Mouse (Mus musculus): ENCODE measurements at regions not wholly inside any gene's neighbourhood (a gene's known extent, or its start where the extent isn't known, plus 50 kb on each side); places are given as distances from the start of the nearest gene placed in this dataset.

- intact Hi-C loops (cut with DNase I): loop anchor here (10.0 kb wide), 1 partner anchor 99 kb away; no protein-coding TSS in a partner anchor
- peak; percentile 79 to 88 for DNase-seq (ENCODE audit: low spot score in 2 of 2)
These were observed 450.4 kb upstream of the BB014433 start for GRCm38 (mm10) chr8:15496248-15496647.

- intact Hi-C loops (cut with DNase I): loop anchor here (10.0 kb wide), 1 partner anchor 104 kb away; no protein-coding TSS in a partner anchor
- DNase-seq (ENCODE audit: low spot score in 2 of 2): no peak
These were observed 444.9 kb upstream of the BB014433 start for GRCm38 (mm10) chr8:15490774-15491173.

- intact Hi-C loops (cut with DNase I): loop anchor here (5.0 to 10.0 kb wide), 2 partner anchors 213 to 240 kb away; no protein-coding TSS in a partner anchor
- DNase-seq (ENCODE audit: low spot score in 2 of 2): peak in 1 of 2 experiments; percentile 30
These were observed 441.7 kb upstream of the BB014433 start for GRCm38 (mm10) chr8:15487579-15487978.

- DNase-seq (ENCODE audit: low spot score in 2 of 2): no peak
- intact Hi-C loops (cut with DNase I): loop anchor here (10.0 kb wide), 1 partner anchor 166 kb away; no protein-coding TSS in a partner anchor
These were observed 424.7 kb upstream of the BB014433 start for GRCm38 (mm10) chr8:15470561-15470960.

GRCm38 (mm10) chr8:15468540-15469476, 422.9 kb upstream of the BB014433 start:
- DNase-seq (ENCODE audit: low spot score in 2 of 2): no peak
- intact Hi-C loops (cut with DNase I): no loop called here

DNA sequence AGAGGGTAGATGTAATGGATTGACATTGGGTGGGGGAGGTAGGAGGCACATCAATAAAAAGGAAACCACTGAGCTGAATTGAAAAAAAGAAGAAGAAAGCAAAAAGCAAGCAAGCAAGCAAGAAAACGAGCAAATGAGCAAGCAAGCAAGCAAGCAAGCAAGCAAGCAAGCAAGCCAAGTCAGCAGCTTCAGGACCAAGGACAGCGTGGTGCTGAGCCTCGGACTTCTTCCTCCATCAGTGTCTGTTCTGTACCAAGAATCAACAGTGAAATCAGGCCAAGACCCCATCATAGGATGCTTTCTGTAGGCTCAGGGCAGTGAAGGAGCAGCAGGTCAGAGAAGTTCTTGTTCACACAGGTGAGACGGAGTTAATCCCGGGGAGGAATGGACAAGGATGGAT, 392.7 kb upstream of the BB014433 start:
- no peak for DNase-seq (ENCODE audit: low spot score in 2 of 2)

DNA sequence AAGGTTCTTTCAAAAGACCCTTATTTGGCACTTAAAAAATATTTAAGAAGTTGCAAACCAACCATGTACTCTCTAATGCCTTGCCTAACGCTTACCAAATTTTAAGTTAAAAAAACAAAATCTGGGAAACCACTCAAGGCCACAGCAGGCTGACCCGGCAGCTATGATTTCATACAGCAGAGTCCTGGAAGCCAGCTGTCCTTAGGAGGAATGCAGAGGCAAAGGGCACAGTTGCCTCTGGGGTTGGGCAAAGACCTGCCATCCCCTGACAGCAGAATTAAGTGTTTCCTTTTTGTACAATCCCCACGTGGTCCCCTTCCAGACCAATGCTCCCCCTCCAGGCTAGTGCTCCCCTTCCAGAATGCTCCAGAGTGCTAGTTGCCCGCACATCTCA, 348.8 kb upstream of the BB014433 start:
- intact Hi-C loops (cut with DNase I): no loop called here
- DNase-seq (ENCODE audit: low spot score in 2 of 2): no peak

More for the DNA sequence above, 392.7 kb upstream of the BB014433 start:
- intact Hi-C loops (cut with DNase I): no loop called here

GRCm38 (mm10) chr8:15393936-15394721, 348.3 kb upstream of the BB014433 start:
- intact Hi-C loops (cut with DNase I): no loop called here
- DNase-seq (ENCODE audit: low spot score in 2 of 2): no peak

DNA sequence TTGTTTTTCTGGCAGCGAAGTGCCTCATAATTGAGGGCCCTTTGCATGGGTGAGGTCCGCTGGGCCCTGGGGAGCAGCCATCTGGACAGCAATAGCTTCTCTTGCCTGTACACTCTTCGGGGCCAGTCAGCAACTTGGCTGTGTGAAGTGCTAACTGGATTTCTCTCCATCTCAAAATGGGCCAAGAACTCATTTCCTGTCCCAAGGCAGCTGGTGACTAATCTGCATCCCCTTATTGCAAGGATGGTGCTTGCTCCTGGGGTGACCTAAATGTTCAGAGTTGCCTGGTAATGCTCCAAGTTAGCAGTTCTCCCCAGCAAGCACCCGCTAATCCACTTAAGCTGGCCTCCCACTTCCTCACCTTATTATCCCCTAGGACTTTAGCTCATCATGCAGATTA, 346.2 kb upstream of the BB014433 start:
- intact Hi-C loops (cut with DNase I): no loop called here
- DNase-seq (ENCODE audit: low spot score in 2 of 2): no peak

DNA sequence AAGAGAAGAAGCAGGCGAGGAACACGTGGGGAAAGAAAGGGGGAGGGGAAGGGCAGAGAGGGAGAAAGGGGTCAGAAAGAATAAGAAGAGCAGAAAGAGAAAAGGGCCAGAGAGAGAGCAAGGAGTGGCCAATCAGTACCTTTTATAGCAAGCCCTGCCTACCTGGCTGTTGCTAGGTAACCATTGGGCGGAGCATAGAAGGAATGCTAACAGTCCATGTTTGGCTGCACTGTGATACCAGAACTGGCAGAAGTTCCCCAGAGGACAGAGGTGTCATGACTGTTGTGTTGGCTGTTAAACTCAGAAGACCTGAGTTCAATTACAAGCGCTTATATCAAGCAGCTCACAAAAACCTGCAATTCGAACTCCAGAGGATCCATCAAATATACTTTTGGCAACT, 342.9 kb upstream of the BB014433 start:
- DNase-seq (ENCODE audit: low spot score in 2 of 2): no peak
- intact Hi-C loops (cut with DNase I): no loop called here

GRCm38 (mm10) chr8:15367063-15367462, 321.2 kb upstream of the BB014433 start:
- intact Hi-C loops (cut with DNase I): no loop called here
- peak; percentile 23 to 40 for DNase-seq (ENCODE audit: low spot score in 2 of 2)

DNA sequence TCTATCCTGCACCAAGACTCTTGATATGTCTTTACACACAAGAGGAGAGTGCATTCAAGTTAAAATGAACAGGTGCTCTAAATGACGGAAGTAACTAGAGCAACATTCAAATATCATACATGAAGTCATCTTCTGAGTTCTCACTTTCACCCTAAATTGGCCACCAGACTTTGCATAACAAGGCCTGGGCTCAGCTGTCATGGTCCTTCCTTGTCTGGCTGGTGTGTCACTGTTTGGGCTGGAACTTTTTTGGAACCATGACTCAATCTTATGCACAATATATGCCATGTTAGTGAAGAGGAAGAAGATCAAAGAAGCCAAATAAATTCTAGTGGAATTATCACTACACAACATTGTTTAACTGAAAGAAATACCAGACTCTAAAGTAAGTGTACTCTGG, 318.7 kb upstream of the BB014433 start:
- intact Hi-C loops (cut with DNase I): no loop called here
- peak in 1 of 2 experiments; percentile 10 for DNase-seq (ENCODE audit: low spot score in 2 of 2)

DNA sequence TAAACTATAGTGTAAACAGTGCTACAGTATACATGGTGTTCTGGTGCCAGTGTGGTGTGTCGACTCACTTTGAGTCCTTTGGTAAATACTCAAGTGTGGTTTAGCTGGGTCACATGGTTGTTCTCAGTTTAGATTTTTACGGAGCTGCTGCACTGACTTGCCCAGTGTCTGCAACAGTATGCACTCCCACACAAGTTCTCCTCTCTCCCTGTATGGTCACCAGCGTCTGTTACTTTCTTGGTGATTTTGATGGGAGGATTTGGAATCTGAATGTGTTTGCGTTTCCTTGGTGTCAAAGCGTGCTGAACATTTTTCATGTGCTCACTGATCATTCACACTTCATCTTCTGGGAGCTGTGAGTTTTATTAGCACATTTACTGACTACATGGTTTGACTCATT, 298.3 kb upstream of the BB014433 start:
- DNase-seq (ENCODE audit: low spot score in 2 of 2): peak in 1 of 2 experiments; percentile 56
- intact Hi-C loops (cut with DNase I): no loop called here

- intact Hi-C loops (cut with DNase I): no loop called here
- peak in 1 of 2 experiments; percentile 56 for DNase-seq (ENCODE audit: low spot score in 2 of 2)
These were observed 297.7 kb upstream of the BB014433 start for GRCm38 (mm10) chr8:15343616-15344015.

- intact Hi-C loops (cut with DNase I): no loop called here
- DNase-seq (ENCODE audit: low spot score in 2 of 2): no peak
These were observed 288.7 kb upstream of the BB014433 start for GRCm38 (mm10) chr8:15334532-15334931.

DNA sequence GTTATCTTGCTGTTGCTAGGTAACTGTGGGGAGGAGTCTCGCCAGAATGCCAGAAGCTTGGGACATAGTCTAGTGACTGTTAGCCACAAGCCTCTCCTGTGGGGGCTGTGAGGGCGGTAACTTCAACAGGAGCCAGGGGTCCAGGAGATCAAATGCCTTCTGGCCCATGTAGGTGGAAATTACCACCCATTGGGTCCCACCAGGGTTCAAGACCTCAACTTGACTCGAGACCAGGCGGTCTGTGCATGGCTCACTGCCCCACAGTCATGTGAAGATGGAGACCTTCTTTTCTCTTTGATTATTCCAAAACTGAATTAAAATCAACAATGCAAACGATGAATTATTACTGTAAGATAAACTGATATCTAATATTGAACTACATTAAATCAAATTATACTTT, 281.4 kb upstream of the BB014433 start:
- DNase-seq (ENCODE audit: low spot score in 2 of 2): no peak
- intact Hi-C loops (cut with DNase I): no loop called here

DNA sequence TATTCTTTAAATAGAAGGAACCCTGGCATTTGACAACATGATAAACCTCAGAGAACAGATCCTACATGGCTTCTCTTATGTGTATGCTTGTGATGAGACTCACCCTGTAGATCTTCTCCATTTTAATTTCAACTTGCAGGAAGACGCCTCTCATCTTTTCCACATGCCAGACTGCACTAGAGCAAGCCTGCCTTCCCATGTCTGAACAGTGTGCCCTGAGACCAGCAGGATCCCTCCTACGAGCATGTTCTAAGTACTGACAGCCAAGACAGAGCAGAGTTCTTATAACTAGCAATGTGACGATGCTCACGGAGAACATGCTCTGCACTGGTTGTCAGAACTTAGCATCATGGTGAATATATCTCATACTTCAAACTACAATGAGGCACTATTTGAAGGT, 277.5 kb upstream of the BB014433 start:
- peak in 1 of 2 experiments; percentile 23 for DNase-seq (ENCODE audit: low spot score in 2 of 2)
- intact Hi-C loops (cut with DNase I): no loop called here

DNA sequence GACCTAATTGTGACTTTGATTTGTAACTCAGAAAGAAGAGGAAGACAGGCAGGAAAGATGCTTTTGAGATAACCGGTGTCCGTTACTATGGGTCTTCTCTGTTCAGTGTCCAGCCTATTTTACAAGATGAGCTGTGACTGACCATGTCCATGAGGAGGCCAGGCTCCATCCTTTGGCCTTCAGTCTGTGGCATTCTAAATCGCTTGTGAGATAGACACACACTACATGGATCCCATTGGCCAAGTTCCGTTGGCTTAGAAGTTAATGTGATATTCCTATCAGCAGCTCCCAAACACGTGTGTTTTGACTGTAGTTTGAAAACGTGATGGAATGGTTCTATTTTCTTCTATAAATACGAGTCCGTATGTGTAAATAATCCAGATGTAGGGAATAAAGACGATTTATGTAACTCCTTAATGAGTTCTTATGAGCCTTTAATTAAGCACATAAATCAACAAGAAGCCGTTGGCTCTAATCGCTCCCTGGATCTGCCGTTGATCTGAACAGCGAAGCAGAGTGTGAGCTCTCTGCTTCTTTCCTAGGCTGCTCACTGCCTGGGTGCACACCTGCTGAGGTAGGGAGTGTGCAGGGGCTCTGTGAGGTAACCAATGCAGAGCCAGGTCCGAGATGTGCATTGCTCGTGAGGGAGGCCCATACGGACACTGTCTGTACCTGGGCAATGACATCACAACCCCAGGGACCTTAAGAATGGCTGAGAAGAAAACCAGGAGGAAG, 272.4 kb upstream of the BB014433 start:
- intact Hi-C loops (cut with DNase I): no loop called here
- DNase-seq (ENCODE audit: low spot score in 2 of 2): no peak

DNA sequence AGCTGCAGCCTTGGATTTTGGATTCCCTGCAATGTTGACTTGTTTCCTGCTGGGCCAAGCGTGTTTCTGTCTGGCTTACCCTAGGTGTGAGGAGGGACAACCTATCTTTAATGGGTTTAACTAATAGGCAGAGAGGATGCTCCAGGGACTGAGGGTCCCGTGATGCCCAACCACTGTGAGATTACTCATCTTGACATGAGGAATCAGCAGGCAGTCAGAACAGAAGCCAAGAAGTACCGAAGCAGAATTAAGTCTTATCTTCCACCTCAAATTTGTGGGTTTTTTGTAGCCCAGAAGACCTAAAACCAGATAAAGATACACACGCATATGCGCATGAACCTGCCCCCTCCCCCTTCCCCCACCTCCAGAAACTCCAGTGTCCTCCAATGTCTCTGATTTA, 267.6 kb upstream of the BB014433 start:
- DNase-seq (ENCODE audit: low spot score in 2 of 2): no peak
- intact Hi-C loops (cut with DNase I): no loop called here

DNA sequence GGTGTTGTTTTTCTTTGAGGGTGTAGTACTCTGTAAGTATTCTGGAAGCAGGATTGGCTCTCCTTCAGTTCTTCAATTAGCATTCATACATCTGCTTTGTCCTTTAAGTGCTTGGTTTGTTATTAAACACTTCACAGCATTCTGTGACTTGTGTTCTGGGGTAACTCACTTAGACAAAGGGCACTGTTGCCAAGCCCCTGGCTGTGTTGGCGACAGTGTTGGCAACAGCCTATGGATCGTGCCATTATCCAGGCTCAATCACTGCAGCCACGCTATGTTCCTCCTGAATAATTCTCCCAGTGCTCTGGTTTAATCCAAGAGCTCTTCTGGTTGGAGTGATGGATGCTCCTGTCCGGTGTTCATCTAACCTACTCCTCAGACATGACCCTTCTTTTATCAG, 265.6 kb upstream of the BB014433 start:
- DNase-seq (ENCODE audit: low spot score in 2 of 2): no peak
- intact Hi-C loops (cut with DNase I): no loop called here

Data from left cerebral cortex, postnatal 14 days (tissue).